Mouse (Mus musculus): Measurements from ENCODE around the gene Lrp8. TPM values are rescaled to one million over a fixed set of nuclear protein-coding genes. Genes with fewer than 3 reads are reported as not detected.

The Lrp8 gene
- polyA plus RNA-seq, 1 experiment from 2014 or later, result 4.1 TPM

GRCm38 (mm10) chr4:107900206-107900605 lies 98.1 kb downstream of the Lrp8 start:
- H3K9me3 ChIP-seq (ENCODE audit: control insufficient read depth, low read length), result no peaks in the 10 kb centered on the region
- H3K4me3 ChIP-seq (ENCODE audit: low read depth, low read length), result no peak overlapping the region
- H3K4me2 ChIP-seq (ENCODE audit: low read depth, low read length), result no peak overlapping the region
- ATAC-seq (ENCODE audit: low read depth) (no peak), DNase-seq (ENCODE audit: low spot score) (no peak)
- no peaks in the 10 kb centered on the region for H3K27me3 ChIP-seq (replicated peaks; ENCODE audit: control insufficient read depth, insufficient read depth, low read length)
- peaks cover 62% of the 10 kb centered on the region for H3K36me3 ChIP-seq (ENCODE audit: control insufficient read depth, insufficient read depth, low read length)
- H3K9ac ChIP-seq (ENCODE audit: low read depth, low read length), result no peak overlapping the region
- H3K27ac ChIP-seq (replicated peaks; ENCODE audit: low read depth, low read length), result no peak overlapping the region
- H3K4me1 ChIP-seq (ENCODE audit: control insufficient read depth, insufficient read depth, low read length), result no peaks in the 10 kb centered on the region
- WGBS, result 87% methylated on average over 3 of the region's 3 CpGs

- no peak overlapping the region for H3K4me2 ChIP-seq (ENCODE audit: low read depth, low read length)
- peaks cover 48% of the 10 kb centered on the region for H3K36me3 ChIP-seq (ENCODE audit: control insufficient read depth, insufficient read depth, low read length)
- no peak for DNase-seq (ENCODE audit: low spot score)
- no peak overlapping the region for H3K9ac ChIP-seq (ENCODE audit: low read depth, low read length)
- no peak for ATAC-seq (ENCODE audit: low read depth)
- no peaks in the 10 kb centered on the region for H3K9me3 ChIP-seq (ENCODE audit: control insufficient read depth, low read length)
- H3K27ac ChIP-seq (replicated peaks; ENCODE audit: low read depth, low read length), result no peak overlapping the region
- no peak overlapping the region for H3K4me3 ChIP-seq (ENCODE audit: low read depth, low read length)
- H3K27me3 ChIP-seq (replicated peaks; ENCODE audit: control insufficient read depth, insufficient read depth, low read length), result no peaks in the 10 kb centered on the region
- WGBS, result 90% methylated on average over 10 of the region's 10 CpGs
- H3K4me1 ChIP-seq (ENCODE audit: control insufficient read depth, insufficient read depth, low read length), result no peaks in the 10 kb centered on the region
Measured at GRCm38 (mm10) chr4:107904252-107904651, 102.2 kb downstream of the Lrp8 start.

- DNase-seq (ENCODE audit: low spot score) (no peak), ATAC-seq (ENCODE audit: low read depth) (no peak)
- peaks cover 62% of the 10 kb centered on the region for H3K36me3 ChIP-seq (ENCODE audit: control insufficient read depth, insufficient read depth, low read length)
- H3K9me3 ChIP-seq (ENCODE audit: control insufficient read depth, low read length), result no peaks in the 10 kb centered on the region
- H3K27me3 ChIP-seq (replicated peaks; ENCODE audit: control insufficient read depth, insufficient read depth, low read length), result no peaks in the 10 kb centered on the region
- H3K9ac ChIP-seq (ENCODE audit: low read depth, low read length), result no peak overlapping the region
- WGBS, result 91% methylated on average over 9 of the region's 9 CpGs
- no peak overlapping the region for H3K4me3 ChIP-seq (ENCODE audit: low read depth, low read length)
- H3K4me2 ChIP-seq (ENCODE audit: low read depth, low read length), result no peak overlapping the region
- H3K4me1 ChIP-seq (ENCODE audit: control insufficient read depth, insufficient read depth, low read length), result no peaks in the 10 kb centered on the region
- H3K27ac ChIP-seq (replicated peaks; ENCODE audit: low read depth, low read length), result no peak overlapping the region
Measured at GRCm38 (mm10) chr4:107906561-107906960, 104.5 kb downstream of the Lrp8 start.

GRCm38 (mm10) chr4:107910020-107910419 lies 108.0 kb downstream of the Lrp8 start:
- ATAC-seq (ENCODE audit: low read depth), result no peak
- H3K36me3 ChIP-seq (ENCODE audit: control insufficient read depth, insufficient read depth, low read length), result peaks cover 67% of the 10 kb centered on the region
- no peaks in the 10 kb centered on the region for H3K9me3 ChIP-seq (ENCODE audit: control insufficient read depth, low read length)
- no peak for DNase-seq (ENCODE audit: low spot score)
- H3K27ac ChIP-seq (replicated peaks; ENCODE audit: low read depth, low read length), result no peak overlapping the region
- H3K9ac ChIP-seq (ENCODE audit: low read depth, low read length), result no peak overlapping the region
- 0 out of 2 replicates have a peak, but pooled peaks cover 2% of the 10 kb centered on the region for H3K4me1 ChIP-seq (ENCODE audit: control insufficient read depth, insufficient read depth, low read length)
- H3K27me3 ChIP-seq (replicated peaks; ENCODE audit: control insufficient read depth, insufficient read depth, low read length), result no peaks in the 10 kb centered on the region
- 94% methylated on average over 4 of the region's 4 CpGs for WGBS
- no peak overlapping the region for H3K4me2 ChIP-seq (ENCODE audit: low read depth, low read length)
- H3K4me3 ChIP-seq (ENCODE audit: low read depth, low read length), result no peak overlapping the region

- Histone ChIP-seq H3K27ac (replicated peaks; ENCODE audit: low read depth, low read length) (no peak overlapping the region), H3K9ac (ENCODE audit: low read depth, low read length) (no peak overlapping the region), H3K9me3 (ENCODE audit: control insufficient read depth, low read length) (no peaks in the 10 kb centered on the region), H3K27me3 (replicated peaks; ENCODE audit: control insufficient read depth, insufficient read depth, low read length) (no peaks in the 10 kb centered on the region), H3K4me3 (ENCODE audit: low read depth, low read length) (no peak overlapping the region), H3K36me3 (ENCODE audit: control insufficient read depth, insufficient read depth, low read length) (0 out of 2 replicates have a peak, but pooled peaks cover 7% of the 10 kb centered on the region), H3K4me1 (ENCODE audit: control insufficient read depth, insufficient read depth, low read length) (peaks cover 15% of the 10 kb centered on the region), H3K4me2 (ENCODE audit: low read depth, low read length) (no peak overlapping the region)
- 98% methylated on average over 2 of the region's 2 CpGs for WGBS
- ATAC-seq (ENCODE audit: low read depth) (no peak), DNase-seq (ENCODE audit: low spot score) (no peak)
Measured at GRCm38 (mm10) chr4:107920336-107920735, 118.3 kb downstream of the Lrp8 start.

GRCm38 (mm10) chr4:107921152-107921695 lies 119.2 kb downstream of the Lrp8 start:
- Histone ChIP-seq H3K4me3 (ENCODE audit: low read depth, low read length) (no peak overlapping the region), H3K27me3 (replicated peaks; ENCODE audit: control insufficient read depth, insufficient read depth, low read length) (no peaks in the 10 kb centered on the region), H3K27ac (replicated peaks; ENCODE audit: low read depth, low read length) (no peak overlapping the region), H3K4me2 (ENCODE audit: low read depth, low read length) (no peak overlapping the region), H3K36me3 (ENCODE audit: control insufficient read depth, insufficient read depth, low read length) (0 out of 2 replicates have a peak, but pooled peaks cover 7% of the 10 kb centered on the region), H3K4me1 (ENCODE audit: control insufficient read depth, insufficient read depth, low read length) (peaks cover 15% of the 10 kb centered on the region), H3K9me3 (ENCODE audit: control insufficient read depth, low read length) (no peaks in the 10 kb centered on the region), H3K9ac (ENCODE audit: low read depth, low read length) (no peak overlapping the region)
- ATAC-seq (ENCODE audit: low read depth) (no peak), DNase-seq (ENCODE audit: low spot score) (peak; percentile 32)
- 68% methylated on average over 8 of the region's 8 CpGs for WGBS

GRCm38 (mm10) chr4:107921952-107922351 lies 119.9 kb downstream of the Lrp8 start:
- DNase-seq (ENCODE audit: low spot score) (no peak), ATAC-seq (ENCODE audit: low read depth) (no peak)
- Histone ChIP-seq H3K4me2 (ENCODE audit: low read depth, low read length) (peak overlapping the region; percentile 60; the same call in 1 of the 2 replicates), H3K9ac (ENCODE audit: low read depth, low read length) (peak overlapping the region; percentile 11; the same call in 1 of the 2 replicates), H3K27me3 (replicated peaks; ENCODE audit: control insufficient read depth, insufficient read depth, low read length) (no peaks in the 10 kb centered on the region), H3K36me3 (ENCODE audit: control insufficient read depth, insufficient read depth, low read length) (0 out of 2 replicates have a peak, but pooled peaks cover 7% of the 10 kb centered on the region), H3K9me3 (ENCODE audit: control insufficient read depth, low read length) (no peaks in the 10 kb centered on the region), H3K27ac (replicated peaks; ENCODE audit: low read depth, low read length) (no peak overlapping the region), H3K4me3 (ENCODE audit: low read depth, low read length) (0 out of 2 replicates have a peak overlapping the region, but pooled peaks have one; percentile 62), H3K4me1 (ENCODE audit: control insufficient read depth, insufficient read depth, low read length) (peaks cover 15% of the 10 kb centered on the region)
- WGBS, result 59% methylated on average over 4 of the region's 4 CpGs

GRCm38 (mm10) chr4:107923145-107923802 lies 121.2 kb downstream of the Lrp8 start, which contains the start of gene Cpt2:
TSS of gene Cpt2 (minus strand) at chr4:107923610.
- Histone ChIP-seq H3K4me1 (ENCODE audit: control insufficient read depth, insufficient read depth, low read length) (peaks cover 15% of the 10 kb centered on the region), H3K4me2 (ENCODE audit: low read depth, low read length) (peak within 1 kb of the TSS; percentile 60), H3K27me3 (replicated peaks; ENCODE audit: control insufficient read depth, insufficient read depth, low read length) (no peaks in the 10 kb centered on the region), H3K9me3 (ENCODE audit: control insufficient read depth, low read length) (no peaks in the 10 kb centered on the region), H3K9ac (ENCODE audit: low read depth, low read length) (peak within 1 kb of the TSS; percentile 80), H3K4me3 (ENCODE audit: low read depth, low read length) (peak within 1 kb of the TSS; percentile 62), H3K27ac (replicated peaks; ENCODE audit: low read depth, low read length) (peak within 1 kb of the TSS; percentile 72), H3K36me3 (ENCODE audit: control insufficient read depth, insufficient read depth, low read length) (0 out of 2 replicates have a peak, but pooled peaks cover 7% of the 10 kb centered on the region)
- DNase-seq (ENCODE audit: low spot score), result peak; percentile 97
- WGBS, result 1% methylated on average over 33 of the region's 38 CpGs
- peak; percentile 94 for ATAC-seq (ENCODE audit: low read depth)
